Mouse (Mus musculus) brown adipose tissue, adult 24 weeks (tissue): ENCODE measurements at regions not wholly inside any gene's neighbourhood (a gene's known extent, or its start where the extent isn't known, plus 50 kb on each side); places are given as distances from the start of the nearest gene placed in this dataset.
"Not testable (repeated sequence)": the region's sequence is repeated elsewhere in the genome, so short reads cannot be mapped to it uniquely, and the experiment has no call there.

Source experiments
- H3K27ac ChIP-seq: fragments of 200-500 bp; replicated peaks from 2 replicates; pipeline ENCODE4 v1.5.1; 2012; ENCODE audit warnings: low read depth, mild to moderate bottlenecking, low read length
- H3K4me1 ChIP-seq: fragments of 200-500 bp; 2 replicates; pipeline ENCODE4 v1.6.1; 2012; ENCODE audit warnings: low read length, mixed read lengths; ENCODE audit not compliant: control insufficient read depth, insufficient read depth, insufficient read length
- H3K4me3 ChIP-seq: fragments of 200-500 bp; 2 replicates; pipeline ENCODE4 v1.5.1; 2012; ENCODE audit warnings: low read depth, mild to moderate bottlenecking, low read length, moderate library complexity; ENCODE audit not compliant: insufficient read depth

DNA sequence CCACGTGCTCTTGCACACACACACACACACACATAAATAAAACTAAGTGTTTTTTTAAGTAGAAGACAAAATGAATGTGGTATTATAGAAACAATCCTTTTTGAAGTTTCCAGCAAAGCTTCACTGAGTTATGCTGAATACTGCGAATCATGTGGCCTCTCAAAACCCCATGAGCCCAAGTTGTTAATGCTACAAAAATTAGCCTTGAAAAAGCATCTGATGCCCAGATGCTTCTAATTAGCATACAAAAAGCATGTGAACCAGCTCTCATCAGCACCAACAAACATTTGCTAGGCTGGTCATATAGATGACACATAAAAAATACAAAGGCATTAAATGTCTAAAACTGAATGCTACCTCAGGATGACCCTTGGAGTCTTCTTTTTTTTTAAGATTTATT lies 181.2 kb upstream of the Tsc22d2 start:
- H3K4me3 ChIP-seq = no peak overlapping the region
- no peak overlapping the region for H3K27ac ChIP-seq
- H3K4me1 ChIP-seq = no peaks in the 10 kb centered on the region

- no peak overlapping the region for H3K27ac ChIP-seq
- H3K4me3 ChIP-seq = no peak overlapping the region
- no peaks in the 10 kb centered on the region for H3K4me1 ChIP-seq
Measured at GRCm38 (mm10) chr3:58234846-58235630, 179.5 kb upstream of the Tsc22d2 start.

GRCm38 (mm10) chr3:58238111-58238510 lies 176.4 kb upstream of the Tsc22d2 start:
- no peaks in the 10 kb centered on the region for H3K4me1 ChIP-seq

DNA sequence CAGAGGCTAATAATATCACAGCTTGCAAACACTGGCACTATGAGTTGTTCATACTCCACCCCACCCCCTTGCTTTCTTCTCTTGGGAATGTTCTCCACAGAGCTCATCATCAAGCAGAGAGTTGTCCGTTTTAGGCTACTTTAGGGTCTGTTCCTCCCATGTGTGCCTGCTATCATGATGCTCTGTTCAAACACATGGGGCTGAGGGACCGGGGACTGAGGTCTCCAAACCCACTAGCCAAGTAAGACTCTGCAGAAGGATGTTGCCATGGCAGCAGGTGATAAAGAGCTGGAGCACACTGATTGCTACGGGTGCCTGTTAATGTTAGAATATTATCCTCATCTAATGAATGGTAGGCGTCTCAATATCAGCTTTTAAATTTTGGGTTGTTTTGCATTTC lies 173.7 kb upstream of the Tsc22d2 start:
- no peak overlapping the region for H3K27ac ChIP-seq
- H3K4me1 ChIP-seq = no peaks in the 10 kb centered on the region
- H3K4me3 ChIP-seq = no peak overlapping the region

More at GRCm38 (mm10) chr3:58238111-58238510, 176.4 kb upstream of the Tsc22d2 start:
- Histone ChIP-seq H3K4me3 (no peak overlapping the region), H3K27ac (no peak overlapping the region)

GRCm38 (mm10) chr3:58245361-58245760 lies 169.2 kb upstream of the Tsc22d2 start:
- Histone ChIP-seq H3K4me1 (no peaks in the 10 kb centered on the region), H3K27ac (no peak overlapping the region), H3K4me3 (no peak overlapping the region)

- H3K4me1 ChIP-seq = no peaks in the 10 kb centered on the region
- H3K4me3 ChIP-seq = no peak overlapping the region
- no peak overlapping the region for H3K27ac ChIP-seq
Measured at GRCm38 (mm10) chr3:58247989-58248388, 166.5 kb upstream of the Tsc22d2 start.

DNA sequence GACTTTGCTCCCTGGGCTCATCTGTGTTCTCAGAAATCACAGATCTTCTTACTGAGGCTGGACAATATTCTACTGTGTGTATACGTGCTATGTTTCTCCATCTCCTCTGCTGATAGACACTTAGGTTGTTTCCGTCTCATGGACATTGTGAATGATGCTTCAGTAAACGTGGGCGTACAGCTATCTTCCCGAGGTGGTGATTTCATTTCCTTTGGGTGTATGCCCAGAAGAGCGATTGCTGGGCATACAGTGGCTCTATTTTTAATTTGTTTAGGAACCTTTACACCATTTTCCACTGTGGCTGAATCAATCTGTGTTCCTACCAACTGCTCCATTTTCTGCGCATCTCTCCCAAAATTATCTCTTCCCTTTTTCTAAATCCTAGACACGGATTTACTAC lies 160.6 kb upstream of the Tsc22d2 start:
- no peak overlapping the region for H3K4me3 ChIP-seq
- no peaks in the 10 kb centered on the region for H3K4me1 ChIP-seq
- H3K27ac ChIP-seq = no peak overlapping the region

DNA sequence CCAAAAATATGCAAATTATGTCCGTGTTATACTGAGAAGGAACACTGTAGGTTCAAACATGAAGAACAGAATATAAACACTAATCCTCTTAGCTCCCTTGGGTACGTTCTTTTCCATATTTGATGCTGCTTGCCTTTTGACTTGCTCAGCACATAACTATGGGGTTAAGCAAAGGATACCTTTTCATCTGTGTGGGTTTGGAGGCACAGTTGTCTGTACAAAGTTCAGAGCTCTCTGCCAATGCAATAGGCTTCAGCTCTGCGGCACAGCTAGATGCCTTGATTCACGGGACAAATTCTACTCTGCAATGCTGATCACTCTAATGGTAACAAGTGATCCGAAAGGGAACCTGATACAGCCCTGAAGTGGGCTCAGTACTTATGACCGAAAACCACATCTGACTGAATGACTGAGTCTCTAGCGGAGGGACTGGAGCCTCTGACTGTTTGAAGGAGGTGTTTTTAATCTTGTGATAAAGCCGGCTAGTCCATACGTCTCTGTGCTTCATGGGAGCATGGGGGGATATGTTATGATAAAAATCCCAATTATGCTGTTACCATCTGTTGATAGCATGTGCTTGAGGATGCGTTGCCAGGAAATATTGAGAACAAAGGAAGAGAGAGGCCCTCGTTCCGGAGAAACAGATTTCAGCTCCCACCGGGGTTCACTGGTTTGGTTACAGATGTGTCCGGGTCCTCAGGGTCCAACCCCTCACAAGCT lies 146.7 kb upstream of the Tsc22d2 start:
- no peaks in the 10 kb centered on the region for H3K4me1 ChIP-seq
- H3K4me3 ChIP-seq = no peak overlapping the region
- H3K27ac ChIP-seq = no peak overlapping the region

DNA sequence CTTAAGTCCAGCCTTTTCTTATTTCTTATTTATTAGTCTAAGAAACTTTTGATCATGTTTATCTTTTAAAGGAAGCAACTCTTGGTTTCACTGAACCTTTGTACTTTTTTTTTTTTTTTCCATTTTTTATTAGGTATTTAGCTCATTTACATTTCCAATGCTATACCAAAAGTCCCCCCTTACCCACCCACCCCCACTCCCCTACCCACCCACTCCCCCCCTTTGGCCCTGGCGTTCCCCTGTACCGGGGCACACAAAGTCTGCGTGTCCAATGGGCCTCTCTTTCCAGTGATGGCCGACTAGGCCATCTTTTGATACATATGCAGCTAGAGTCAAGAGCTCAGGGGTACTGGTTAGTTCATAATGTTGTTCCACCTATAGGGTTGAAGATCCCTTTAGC lies 143.1 kb upstream of the Tsc22d2 start:
- H3K4me3 ChIP-seq = not testable (repeated sequence)

DNA sequence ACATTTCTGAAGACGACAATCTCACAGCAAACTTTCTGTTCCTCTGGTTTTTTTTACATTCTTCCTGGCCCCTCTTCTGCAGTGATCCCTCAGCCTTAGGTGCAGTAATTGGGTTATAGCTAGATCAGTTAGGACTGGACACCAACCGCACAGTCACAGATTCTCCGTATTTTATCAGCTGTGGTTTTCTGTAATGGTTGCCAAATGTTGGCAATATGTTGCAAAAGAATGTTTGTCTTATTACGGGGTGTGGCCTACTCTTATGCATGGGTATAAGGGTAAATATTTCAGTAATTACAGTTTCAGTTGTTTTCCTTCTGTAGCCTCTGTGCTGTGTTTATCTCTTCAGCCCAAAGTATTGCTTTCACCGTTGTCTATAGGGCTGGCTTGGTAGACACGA lies 133.2 kb upstream of the Tsc22d2 start:
- Histone ChIP-seq H3K27ac (no peak overlapping the region), H3K4me3 (no peak overlapping the region), H3K4me1 (no peaks in the 10 kb centered on the region)

More for the DNA sequence above, 143.1 kb upstream of the Tsc22d2 start:
- not testable (repeated sequence) for H3K27ac ChIP-seq, H3K4me1 ChIP-seq

DNA sequence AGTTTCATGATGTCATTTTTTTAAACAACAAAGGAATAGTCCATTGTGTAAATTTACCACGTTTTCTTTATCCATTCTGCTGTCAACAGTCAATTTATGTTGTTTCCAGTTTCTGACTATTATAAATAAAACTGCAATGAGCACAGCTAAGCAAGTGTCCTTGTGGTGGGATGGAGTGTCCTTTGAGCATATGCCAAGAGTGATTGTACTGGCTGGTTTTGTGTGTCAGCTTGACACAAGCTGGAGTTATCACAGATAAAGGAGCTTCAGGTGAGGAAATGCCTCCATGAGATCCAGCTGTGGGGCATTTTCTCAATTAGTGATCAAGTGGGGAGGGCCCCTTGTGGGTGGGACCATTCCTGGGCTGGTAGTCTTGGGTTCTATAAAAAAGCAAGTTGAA lies 130.1 kb upstream of the Tsc22d2 start:
- H3K27ac ChIP-seq, H3K4me1 ChIP-seq, H3K4me3 ChIP-seq: not testable (repeated sequence)

DNA sequence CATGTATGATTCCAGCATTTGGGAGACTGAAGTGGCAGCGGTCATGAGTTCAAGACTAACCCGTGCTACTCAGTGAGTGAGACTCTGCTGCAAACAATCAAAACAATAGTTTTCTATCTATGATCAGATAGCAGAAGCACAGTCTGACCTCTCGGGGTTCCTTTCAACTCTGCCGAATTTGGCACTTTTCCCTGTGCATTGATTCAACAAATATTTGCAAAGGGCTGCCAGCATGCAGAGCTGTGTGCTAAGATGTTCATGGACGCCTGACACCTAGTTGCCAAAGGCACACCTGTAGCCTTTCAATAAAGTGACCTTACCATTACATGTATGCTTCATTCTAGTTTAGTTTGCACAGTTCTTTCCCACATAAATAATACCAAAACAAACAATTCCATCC lies 118.7 kb upstream of the Tsc22d2 start:
- no peak overlapping the region for H3K4me3 ChIP-seq

GRCm38 (mm10) chr3:58300213-58300612 lies 114.3 kb upstream of the Tsc22d2 start:
- H3K27ac ChIP-seq = no peak overlapping the region
- peaks cover 3% of the 10 kb centered on the region; the same call in 1 of the 2 replicates for H3K4me1 ChIP-seq
- no peak overlapping the region for H3K4me3 ChIP-seq

More for the DNA sequence above, 118.7 kb upstream of the Tsc22d2 start:
- Histone ChIP-seq H3K27ac (no peak overlapping the region), H3K4me1 (no peaks in the 10 kb centered on the region)

DNA sequence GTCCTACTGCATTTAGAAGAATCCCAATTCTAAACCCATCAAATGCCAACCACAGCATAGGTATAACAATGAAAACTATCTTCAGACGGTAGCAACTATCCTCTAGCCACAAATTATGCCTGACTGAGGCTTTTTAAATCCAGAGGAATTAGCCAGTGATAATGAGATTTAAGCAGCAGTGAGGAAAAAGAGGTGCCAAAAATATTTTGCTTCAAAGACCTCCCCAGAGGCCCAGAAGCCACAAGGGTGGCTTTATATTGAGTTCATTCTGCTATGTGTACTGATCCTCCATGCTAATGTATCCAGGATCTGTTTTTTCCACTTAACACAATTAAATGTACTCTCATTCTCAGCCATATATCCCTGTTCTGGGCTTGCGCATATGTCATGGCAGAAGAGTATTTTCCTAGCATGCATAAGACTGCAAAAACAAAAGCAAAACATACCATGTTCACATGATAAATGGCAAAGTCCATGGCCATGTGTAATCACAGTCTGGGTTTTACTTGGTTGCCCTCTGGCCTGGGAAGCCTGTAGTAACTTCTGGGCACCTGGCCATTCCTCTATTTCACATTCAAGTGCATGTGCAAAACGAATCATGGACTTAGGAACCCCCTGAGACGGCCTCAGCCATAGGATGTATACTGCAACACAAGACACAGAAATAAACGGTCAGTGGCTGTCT lies 113.6 kb upstream of the Tsc22d2 start:
- Histone ChIP-seq H3K4me1 (peaks cover 3% of the 10 kb centered on the region; the same call in 1 of the 2 replicates), H3K27ac (no peak overlapping the region), H3K4me3 (no peak overlapping the region)

- H3K4me3 ChIP-seq = no peak overlapping the region
- H3K4me1 ChIP-seq = peaks cover 3% of the 10 kb centered on the region; the same call in 1 of the 2 replicates
- H3K27ac ChIP-seq = no peak overlapping the region
Measured at GRCm38 (mm10) chr3:58302322-58302721, 112.2 kb upstream of the Tsc22d2 start.
